Mouse (Mus musculus) lung, postnatal 0 days (tissue): ENCODE measurements at regions not wholly inside any gene's neighbourhood (a gene's known extent, or its start where the extent isn't known, plus 50 kb on each side); places are given as distances from the start of the nearest gene placed in this dataset.

Experiments
- CTCF ChIP-seq: IDR thresholded peaks from 2 replicates; pipeline ENCODE4 v1.5.1; 2016; ENCODE audit warnings: antibody characterized with exemption, mild to moderate bottlenecking
- EP300 ChIP-seq: IDR thresholded peaks from 2 replicates; pipeline ENCODE4 v1.6.1; 2016; ENCODE audit warnings: antibody characterized with exemption, mild to moderate bottlenecking, control low read depth

DNA sequence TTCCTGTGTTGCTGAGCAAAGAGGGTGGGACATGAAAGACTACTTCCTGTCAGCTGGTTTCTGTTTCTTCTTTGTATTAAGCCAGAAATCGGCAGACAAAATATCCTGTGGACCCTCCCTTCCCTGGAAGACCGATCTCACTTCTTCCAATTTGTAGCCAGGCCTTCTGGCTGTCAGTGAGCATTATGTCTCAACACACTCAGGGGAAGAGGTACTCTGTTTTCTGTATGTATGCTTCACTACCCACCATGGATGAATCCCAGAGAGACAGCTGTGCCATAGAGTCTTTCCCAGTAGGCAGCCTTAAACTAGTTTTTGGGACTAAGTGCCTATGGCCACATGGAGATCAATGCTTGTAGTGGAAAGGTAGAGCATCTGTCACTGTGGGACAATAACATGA, 96.8 kb upstream of the Ptprm start:
- TF ChIP-seq CTCF (no peak), EP300 (no peak)
